Mouse (Mus musculus) B cell, adult 62 days (primary cell): ENCODE data around the gene Bptf. TPM values are rescaled to one million over a fixed set of nuclear protein-coding genes. Genes with fewer than 3 reads are reported as not detected.

Source experiments
- total RNA-seq: library from RNA; stranded (reverse); gene quantifications from 4 replicates; pipeline ENCODE4 v1.2.4, GENCODE M21; 2023

Bptf gene
- 171 to 178 TPM (median 177 TPM) in 4 replicates for total RNA-seq

DNA sequence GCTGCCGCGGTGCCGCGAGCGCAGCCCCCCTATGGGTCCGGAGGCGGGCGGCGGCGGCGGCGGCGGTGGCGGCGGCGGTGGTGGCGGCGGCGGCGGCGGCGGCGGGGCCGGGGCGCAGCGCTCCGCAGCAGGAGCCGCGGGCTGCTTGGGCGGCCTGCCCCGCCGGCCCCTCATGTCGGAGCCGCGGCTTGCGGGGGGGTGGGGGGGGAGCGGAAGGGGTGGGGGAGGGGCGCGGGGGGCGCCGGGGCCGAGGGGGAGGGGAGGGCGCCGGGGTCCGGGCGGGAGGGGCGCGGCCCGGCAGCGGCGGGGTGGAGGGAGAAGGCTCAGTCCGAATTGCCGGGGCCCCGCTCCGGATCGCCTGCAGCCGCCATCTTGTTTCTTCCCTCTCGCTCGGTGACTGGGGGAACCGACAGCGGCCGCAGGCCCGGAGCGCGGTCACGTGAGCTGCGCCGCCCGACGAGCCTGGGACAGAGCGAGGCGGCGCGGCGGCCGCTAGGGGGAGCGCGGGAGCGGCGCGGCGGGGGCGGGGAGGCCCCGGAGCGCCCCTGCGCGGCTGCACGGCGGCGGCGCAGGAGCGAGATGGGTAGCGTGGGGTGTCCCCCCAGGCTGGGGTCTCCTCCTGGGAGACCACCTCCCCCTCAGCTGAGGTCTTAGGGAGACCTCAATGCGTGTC is at the start of gene Bptf:
TSS of gene Bptf (minus strand) at position 379 of the 673 bp plus-strand sequence.

DNA sequence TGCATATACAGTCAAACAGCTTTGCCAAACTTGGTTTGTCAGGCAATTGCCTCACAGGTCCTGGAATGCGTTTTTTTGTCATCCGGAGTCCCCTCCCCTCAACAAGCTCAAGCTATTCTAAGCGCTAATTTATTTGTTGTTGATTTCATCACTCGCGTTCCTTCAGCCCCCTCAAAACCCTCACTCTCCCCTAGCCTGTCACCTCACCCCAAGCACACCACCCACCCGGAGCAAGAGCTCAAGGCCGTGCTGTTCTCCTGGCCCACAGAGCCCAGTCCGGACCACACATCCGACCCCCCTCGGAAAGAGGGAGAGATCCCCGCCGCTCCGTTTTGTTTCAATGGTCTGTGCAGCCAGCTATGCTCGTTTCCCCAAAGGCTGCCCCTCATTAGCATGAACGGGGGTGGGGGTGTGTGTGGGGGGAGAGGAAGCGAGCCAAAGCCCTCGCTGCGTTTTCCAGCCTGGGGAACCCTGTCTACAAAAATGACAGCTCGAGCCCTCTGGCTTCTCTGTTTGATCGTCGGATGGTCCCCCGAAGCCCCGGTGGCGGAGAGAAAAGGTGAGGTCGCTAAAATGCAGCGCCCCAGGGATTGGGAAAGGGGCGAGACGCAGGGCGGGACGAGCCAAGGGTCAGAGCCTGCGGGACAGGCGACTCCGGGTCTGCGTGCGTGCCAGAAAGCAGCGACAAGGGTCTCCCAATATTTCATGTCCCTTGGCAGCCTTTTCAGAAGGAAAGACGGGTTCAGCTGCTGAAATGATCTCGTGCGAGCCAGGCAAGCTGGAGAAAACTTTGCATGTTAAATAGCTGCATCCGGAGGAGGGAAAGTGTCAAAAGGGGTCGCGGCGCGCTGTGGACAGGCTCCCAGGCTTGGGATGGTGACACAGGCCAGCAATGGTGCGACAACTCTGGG is 106.3 kb downstream of the Bptf start, which contains the start of gene 1810010H24Rik:
TSS of gene 1810010H24Rik (plus strand) at position 271 of the 911 bp plus-strand sequence.

DNA sequence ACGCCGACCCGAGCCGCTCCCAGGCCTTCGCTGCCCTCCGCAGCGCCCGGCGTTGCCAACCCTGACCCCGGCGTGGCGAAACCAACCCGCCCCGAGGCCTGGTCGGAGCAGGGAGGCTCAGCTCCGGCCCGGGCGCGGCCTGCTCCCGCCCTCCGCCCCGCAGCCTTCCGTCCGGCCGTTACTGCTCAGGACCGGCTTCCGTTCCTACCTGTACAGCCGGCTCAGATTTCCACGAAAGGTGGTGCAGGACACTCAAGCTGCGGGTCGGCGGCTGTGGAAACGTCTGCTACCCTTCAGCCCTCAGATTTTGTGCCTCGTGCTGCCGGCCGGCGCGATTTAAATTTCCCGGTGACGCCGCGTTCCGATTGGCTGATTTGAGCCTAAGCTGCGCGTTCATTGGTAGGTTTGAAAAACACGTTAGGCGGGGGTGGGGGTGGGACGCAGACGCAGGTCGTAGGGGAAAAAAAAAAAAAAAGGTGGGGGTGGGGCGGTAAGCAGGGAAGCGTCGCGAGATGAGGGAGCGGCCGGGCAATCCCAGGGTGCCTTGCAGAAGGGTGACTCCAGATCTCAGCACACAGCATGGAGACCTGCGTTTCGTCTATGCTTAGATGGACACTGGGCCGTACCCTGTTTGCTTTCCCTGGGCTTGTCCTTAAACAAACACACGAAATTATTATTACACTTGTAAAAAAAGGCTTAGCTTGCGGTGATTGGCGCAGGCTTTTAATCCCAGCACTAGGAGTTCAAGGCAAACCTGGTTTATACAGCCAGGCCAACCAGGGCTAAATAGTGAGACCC is 132.6 kb downstream of the Bptf start, which contains the start of gene Kpna2:
TSS of gene Kpna2 (minus strand) at position 391 of the 798 bp plus-strand sequence.

Other genes with a start within 250 kb of the Bptf start
- gene Smurf2, start 211.4 kb downstream of the Bptf start, total RNA-seq: 47.9 to 57.2 TPM (median 52.7 TPM) in 4 replicates
- gene Kpna2, start 132.6 kb downstream of the Bptf start, total RNA-seq: 19.2 to 26.8 TPM (median 24.7 TPM) in 4 replicates
- gene 1810010H24Rik, start 106.4 kb downstream of the Bptf start, total RNA-seq: 4.9 to 6.4 TPM (median 5.1 TPM) in 4 replicates
- 36.4 to 46.2 TPM (median 39.9 TPM) in 4 replicates for gene Nol11, start 57.3 kb upstream of the Bptf start, total RNA-seq